In genomic region chr13:59908786-59909185, GRCm38 (mm10) we compare ENCODE assay signal across 22 mouse cellular contexts.
"Had no signal": no experiment of that assay in that cellular context is flagged by ENCODE, and none has a peak within 500 bp of the region (broad histone marks: within the 10 kb centered on the region; RNA-seq: fewer than 3 reads in every experiment).

No protein-coding gene starts in this region.

- H3K4me1 ChIP-seq: kidney, embryonic 15.5 days had no signal

- H3K9me3 ChIP-seq: hindbrain, embryonic 13.5 days; hindbrain, embryonic 15.5 days; limb, embryonic 10.5 days; limb, embryonic 12.5 days had no signal

- H3K36me3 ChIP-seq: heart, embryonic 10.5 days; heart, embryonic 12.5 days; hindbrain, embryonic 13.5 days; hindbrain, embryonic 15.5 days; kidney, embryonic 15.5 days; limb, embryonic 10.5 days; limb, embryonic 12.5 days had no signal

- H3K4me3 ChIP-seq: gastrocnemius, adult 2 months; heart, embryonic 10.5 days; heart, embryonic 12.5 days; hindbrain, embryonic 13.5 days; hindbrain, embryonic 15.5 days; kidney, embryonic 15.5 days; limb, embryonic 10.5 days; limb, embryonic 12.5 days had no signal

- H3K9ac ChIP-seq: heart, embryonic 12.5 days; hindbrain, embryonic 13.5 days; hindbrain, embryonic 15.5 days; kidney, embryonic 15.5 days; limb, embryonic 12.5 days had no signal

- H3K27ac ChIP-seq: gastrocnemius, adult 2 months; heart, embryonic 10.5 days; hindbrain, embryonic 13.5 days; hindbrain, embryonic 15.5 days; hindbrain, postnatal 0 days; kidney, embryonic 15.5 days; kidney, postnatal 0 days; limb, embryonic 10.5 days; limb, embryonic 12.5 days had no signal

- ATAC-seq: hindbrain, postnatal 0 days; intestine, embryonic 16.5 days had no signal

- DNase-seq: gastrocnemius, adult 2 months; gastrocnemius, postnatal 10 days; gastrocnemius, postnatal 25 days; heart, adult 18-20 months; heart, postnatal 10 days; kidney, adult 11 months; kidney, adult 2 months; kidney, adult 9 months; kidney, postnatal 14 days; kidney, postnatal 36 days; layer of hippocampus, adult 9-11 months; layer of hippocampus, postnatal 36 days had no signal

- H3K27me3 ChIP-seq: heart, embryonic 12.5 days; hindbrain, embryonic 13.5 days; hindbrain, embryonic 15.5 days; kidney, embryonic 15.5 days; limb, embryonic 12.5 days had no signal

- H3K4me2 ChIP-seq: heart, embryonic 12.5 days; hindbrain, embryonic 13.5 days; hindbrain, embryonic 15.5 days; kidney, embryonic 15.5 days; limb, embryonic 12.5 days had no signal
